Mouse (Mus musculus) megakaryocyte, adult 5-6 weeks (primary cell): ENCODE measurements around the gene Prpf8. TPM values are rescaled to one million over a fixed set of nuclear protein-coding genes. Genes with fewer than 3 reads are reported as not detected.

Experiments used
- ATAC-seq: 2 replicates; pipeline ENCODE4 v1.8.0; 2016; ENCODE audit warnings: mild to moderate bottlenecking, inconsistent platforms; ENCODE audit not compliant: poor library complexity, severe bottlenecking
- total RNA-seq, 2 experiments: library from RNA; stranded (forward) in 1 of 2; stranded (reverse) in 1 of 2; fragments of 153-499, 151-499 nt in 1 of 2; fragments of 221-1000, 200-1000 nt in 1 of 2; gene quantifications; 2 replicates each; pipeline versions ENCODE4 v1.2.3 to v1.2.4; 2015 to 2017

Gene Prpf8
- total RNA-seq, 2 experiments from 2014 or later: 69.3 to 91.3 TPM

DNA sequence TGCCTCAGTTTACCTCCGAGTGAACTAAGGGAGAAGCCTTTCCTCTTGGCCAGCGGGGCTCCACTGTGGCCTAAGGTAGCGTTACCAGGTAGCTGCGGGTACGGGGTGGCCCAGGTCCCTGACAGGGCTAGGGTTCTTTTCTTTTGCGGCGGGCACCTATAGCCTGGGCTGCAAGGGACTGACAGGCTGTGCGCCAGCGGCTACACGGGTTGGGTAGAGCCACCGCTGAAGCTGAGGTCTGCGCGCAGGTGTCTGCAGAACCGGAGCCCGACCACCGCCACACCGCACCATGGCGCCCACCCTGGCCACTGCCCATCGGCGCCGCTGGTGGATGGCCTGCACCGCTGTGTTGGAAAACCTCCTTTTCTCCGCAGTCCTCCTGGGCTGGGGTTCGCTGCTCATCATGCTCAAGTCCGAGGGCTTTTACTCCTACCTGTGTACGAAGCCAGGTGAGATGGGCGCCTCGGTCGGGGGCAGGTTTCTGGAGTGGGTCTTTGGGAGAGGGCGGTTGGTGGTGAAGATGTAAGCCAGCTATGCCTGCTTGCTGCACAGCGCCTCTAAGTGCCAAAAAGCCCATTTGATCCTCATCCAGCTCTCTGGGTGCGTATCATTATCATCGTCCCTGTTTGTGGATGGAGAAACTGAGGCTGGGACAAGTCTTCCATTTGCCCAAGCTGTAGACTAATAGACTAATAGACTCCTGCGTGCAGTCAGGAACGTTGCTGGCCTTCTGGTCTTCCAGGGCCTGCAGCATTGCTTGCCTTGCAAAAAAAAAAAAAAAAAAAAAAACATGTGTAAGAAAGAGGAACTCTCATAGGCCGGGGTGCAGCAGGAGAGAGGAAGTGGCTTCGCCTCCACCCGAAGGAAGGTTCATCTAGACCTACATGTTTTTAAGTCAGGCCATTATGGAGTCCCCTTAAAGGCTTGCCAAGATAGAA is 46.0 kb downstream of the Prpf8 start:
- ATAC-seq: peak; percentile 51

- ATAC-seq: 0 out of 2 replicates have a peak, but pooled peaks have one; percentile 17
Observed at GRCm38 (mm10) chr11:75533314-75534015, 46.8 kb downstream of the Prpf8 start.

GRCm38 (mm10) chr11:75534286-75535033 is 47.8 kb downstream of the Prpf8 start:
- ATAC-seq: no peak

GRCm38 (mm10) chr11:75535106-75535795 is 48.6 kb downstream of the Prpf8 start:
- no peak for ATAC-seq

GRCm38 (mm10) chr11:75536255-75537024 is 49.8 kb downstream of the Prpf8 start:
- ATAC-seq: no peak

DNA sequence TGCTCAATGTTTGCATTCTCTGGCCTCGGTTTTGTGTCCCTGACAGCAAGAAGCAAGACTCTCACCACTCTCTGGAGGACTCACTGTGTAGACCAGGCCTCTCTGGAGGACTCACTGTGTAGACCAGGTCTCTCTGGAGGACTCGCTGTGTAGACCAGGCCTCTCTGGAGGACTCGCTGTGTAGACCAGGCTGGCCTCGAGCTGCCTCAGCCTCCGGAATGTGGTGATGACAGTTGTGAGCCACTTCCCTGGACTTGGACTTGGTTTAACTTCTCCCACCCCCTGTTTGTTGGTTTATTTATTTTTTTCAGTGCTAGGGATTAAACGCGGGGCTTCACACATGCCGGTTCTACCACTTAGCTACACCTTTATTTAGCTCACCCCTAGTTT is 50.4 kb downstream of the Prpf8 start:
- no peak for ATAC-seq

GRCm38 (mm10) chr11:75537491-75538183 is 51.0 kb downstream of the Prpf8 start:
- no peak for ATAC-seq

GRCm38 (mm10) chr11:75538184-75538969 is 51.8 kb downstream of the Prpf8 start:
- ATAC-seq: no peak

DNA sequence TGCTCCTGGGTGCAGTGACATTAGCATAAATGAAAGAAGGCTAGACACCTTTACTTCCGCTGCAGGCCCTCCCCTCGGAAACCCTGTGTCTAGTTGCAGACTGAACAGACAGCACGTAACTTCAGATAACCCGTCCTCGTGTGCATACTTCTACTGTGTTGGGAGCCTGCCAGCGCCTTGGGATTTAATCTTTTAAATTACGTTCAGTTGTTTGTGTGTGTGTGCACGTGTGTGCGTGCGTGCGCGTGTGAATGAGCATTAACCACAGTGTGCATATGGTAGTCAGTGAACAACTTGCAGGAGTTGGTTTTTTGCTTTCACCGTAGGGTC is 52.3 kb downstream of the Prpf8 start:
- no peak for ATAC-seq

DNA sequence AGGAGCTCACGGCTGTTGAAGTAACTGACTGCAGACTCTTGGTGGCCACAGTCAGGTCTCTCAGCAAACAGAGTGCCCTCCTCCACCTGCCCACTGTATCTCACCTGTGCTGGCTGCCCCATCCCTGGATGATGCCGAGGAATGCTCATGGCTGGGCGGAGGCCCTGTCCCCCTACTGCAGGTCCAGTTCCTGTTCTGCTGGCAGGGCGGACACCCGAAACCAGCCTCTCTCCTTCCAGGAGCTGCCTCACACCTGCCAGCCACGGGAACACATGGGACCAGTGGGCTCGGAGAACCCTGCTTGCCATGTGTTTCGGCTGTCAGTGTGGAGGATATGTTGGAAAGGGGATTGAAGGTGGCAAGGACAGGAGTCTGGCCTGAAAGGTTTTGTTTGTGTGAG is 53.6 kb downstream of the Prpf8 start:
- ATAC-seq: no peak

- peak; percentile 97 for ATAC-seq
Observed at GRCm38 (mm10) chr11:75540710-75541581, 54.3 kb downstream of the Prpf8 start.

GRCm38 (mm10) chr11:75544713-75545112 is 58.1 kb downstream of the Prpf8 start:
- no peak for ATAC-seq

DNA sequence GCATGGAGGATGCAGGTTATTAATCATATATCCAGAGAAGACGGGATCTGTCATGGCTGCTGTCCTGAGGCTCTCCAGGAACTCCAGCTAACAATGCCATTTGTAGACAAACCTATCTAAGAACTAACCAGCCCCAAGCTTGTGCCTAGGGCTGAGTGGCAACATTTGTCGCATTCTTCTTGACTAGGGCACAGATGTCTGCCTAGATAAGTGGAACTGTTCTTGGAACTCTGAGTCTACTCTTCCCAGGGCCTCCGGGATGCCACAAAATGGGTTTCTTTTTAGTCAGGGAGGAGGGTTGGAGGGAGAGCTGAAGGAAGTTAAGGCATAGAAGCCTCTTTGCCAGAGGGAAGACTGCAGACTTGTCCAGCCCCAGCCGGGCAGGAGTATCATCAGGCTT is 59.4 kb downstream of the Prpf8 start:
- ATAC-seq: no peak

DNA sequence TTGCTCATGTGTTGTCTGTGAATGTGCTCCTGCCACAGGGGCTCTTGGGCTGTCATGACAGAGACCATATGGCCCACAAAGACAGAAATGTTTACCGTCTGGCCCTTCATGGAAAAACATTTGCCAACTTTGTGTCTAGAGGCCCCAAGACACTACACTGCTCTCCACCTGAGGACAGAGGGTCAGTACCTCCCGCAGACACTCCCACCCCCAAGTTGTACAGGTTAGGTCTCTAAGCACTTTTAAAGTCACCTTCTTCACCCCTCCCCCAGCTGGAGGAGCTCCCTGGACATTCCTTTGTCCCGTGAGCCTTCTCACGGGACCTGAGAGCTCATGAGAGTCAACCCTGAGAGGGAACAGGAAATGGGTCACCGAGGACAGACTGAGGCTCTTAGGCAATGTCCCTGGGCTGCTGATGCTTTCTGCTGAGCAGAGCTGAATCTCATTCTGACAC is 63.1 kb downstream of the Prpf8 start:
- peak; percentile 81 for ATAC-seq

GRCm38 (mm10) chr11:75550200-75550946 is 63.8 kb downstream of the Prpf8 start:
- no peak for ATAC-seq

GRCm38 (mm10) chr11:75551321-75551720 is 64.7 kb downstream of the Prpf8 start:
- no peak for ATAC-seq

DNA sequence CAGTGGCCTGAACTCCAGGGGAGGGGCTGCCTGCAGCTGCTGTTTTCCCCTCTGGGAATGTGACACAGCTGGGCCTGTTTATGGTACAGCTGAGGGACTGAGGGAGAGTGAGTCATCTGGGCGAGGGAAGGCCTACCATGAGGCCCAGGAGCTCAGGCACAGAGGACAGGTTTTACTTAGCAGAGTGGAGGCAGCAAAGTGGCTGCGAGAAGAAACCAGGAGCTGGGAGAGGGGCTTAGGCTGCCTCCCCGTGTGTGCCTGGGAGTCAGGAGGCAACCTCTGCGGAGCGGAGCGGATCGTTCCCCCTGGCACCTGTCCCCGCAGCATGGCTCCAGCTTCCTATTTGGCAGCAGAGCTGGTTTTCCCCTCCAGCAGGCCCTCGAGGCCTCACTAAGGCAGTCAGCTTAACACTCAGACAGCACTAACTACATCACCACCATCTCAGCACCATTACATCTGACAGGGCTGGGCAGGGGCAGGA is 65.4 kb downstream of the Prpf8 start:
- no peak for ATAC-seq
